Mouse (Mus musculus) spleen, postnatal 14 days (tissue): ENCODE data around the gene Gm11444.

Source experiments
- DNase-seq, 2 experiments: peaks; one replicate each; pipeline ENCODE4 v3.0.0; 2021 to 2022; ENCODE audit warnings: low spot score in 2 of 2

Gm11444 gene

DNA sequence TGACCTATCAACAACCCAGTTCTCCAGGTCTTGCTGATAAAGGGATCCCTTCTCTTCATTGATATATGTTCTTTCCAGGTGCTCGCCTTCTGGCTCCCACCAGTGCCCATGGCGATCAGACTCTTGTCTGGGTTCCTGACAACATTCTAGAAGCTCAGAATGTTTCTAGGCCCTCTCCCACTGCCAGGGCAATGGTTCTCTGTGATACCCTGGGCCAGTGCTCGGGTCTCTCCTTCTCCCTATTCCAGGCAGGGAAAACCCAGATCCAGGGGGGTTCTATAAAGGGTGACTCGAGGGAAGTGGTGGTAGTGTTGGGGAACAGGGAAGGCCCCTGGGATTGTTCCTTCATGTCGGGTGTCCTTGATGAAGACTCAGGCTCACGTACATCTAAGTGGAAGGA lies at the start of gene Gm11444:
TSS of gene Gm11444 (minus strand) at position 101 of the 400 bp plus-strand sequence.
- no peak for DNase-seq

DNA sequence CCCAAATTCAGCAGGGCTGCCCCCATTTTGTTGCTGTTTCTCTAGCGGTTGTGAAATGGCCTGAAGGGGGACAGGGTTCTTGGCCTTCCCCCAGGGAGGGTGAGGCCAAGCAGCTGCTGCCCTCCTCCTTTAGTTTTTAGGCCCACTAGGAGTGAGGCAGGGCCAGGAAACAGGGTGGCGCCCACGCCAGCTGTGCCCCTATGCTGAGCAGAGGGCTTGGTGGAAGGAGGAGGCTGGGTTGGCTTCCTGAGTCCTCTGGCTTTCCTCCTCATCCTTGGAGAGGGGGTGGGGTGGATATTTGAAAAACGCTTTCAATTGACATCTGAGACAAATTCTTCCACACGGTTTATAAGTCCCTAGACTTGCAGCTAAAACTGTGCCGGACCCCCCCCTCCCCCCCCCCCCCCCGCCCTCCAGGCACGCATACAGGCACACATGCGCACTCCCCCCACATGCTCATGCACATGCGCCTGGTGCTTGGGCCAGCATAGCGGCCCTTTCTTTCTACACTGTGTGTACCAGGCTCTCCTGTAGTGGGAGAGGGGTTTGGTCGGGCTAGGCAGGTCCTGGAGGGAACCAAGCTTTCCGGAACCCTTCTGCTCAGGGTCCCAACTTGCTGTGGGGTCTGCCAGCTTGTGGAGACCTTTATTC lies 46.3 kb upstream of the Gm11444 start:
- no peak for DNase-seq

DNA sequence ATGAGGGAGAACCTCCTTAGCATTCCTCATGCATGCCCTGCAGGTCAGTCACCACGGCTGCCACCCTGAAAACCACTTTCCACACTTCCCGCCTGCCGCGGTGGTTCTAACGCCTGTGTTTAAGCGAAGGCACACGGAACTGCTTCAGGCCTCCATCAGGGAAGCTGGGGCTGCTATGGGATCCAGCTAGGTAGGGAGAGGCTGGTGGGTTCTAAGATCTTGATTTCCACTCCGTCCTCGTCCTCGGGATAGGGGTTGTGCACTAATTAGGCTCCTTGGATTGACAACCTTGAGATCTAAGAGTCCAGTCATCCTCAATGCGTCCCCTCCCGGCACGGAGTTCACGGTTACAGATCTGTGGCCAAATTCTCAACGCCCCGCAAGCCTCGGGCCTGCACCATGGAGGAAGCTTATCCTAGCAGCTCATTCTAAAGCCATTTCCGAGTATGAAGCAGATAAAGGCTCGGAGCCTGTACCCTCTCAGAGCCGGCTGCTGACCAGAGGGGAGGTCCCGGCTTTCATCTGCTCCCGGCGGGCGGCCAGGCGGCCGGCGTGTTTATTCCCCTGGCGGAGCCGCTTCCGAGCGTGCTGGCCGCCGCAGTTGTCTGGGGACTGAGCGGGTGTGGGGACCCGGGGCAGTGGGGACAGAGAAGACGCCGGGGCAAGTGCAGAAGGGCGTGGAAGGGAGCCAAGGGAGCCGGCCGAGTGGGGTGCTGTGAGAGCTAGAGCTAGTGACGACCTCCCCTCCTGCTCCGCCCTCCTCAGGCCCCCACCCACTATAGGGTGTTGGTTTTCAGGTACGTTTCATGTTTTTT lies 44.8 kb upstream of the Gm11444 start:
- DNase-seq, result no peak

DNA sequence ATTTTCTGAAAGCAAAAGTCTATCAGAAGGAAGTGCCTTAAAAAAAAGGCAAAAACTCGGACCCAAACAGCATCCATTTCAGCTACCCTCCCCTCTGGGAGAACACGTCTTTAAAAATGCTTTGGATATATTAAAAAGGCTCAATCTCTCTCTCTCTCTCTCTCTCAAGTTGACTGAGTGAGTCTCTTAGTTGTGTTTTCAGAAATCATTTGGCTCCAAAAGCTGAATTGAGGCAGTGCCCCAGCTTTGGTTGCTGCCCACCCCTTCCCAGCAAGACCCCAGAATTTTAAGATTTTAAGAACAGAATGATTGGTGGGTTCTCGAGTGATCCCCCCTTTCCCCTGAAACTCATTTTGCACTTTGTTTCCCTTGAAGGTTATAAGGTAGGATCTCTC lies 44.0 kb upstream of the Gm11444 start:
- no peak for DNase-seq

DNA sequence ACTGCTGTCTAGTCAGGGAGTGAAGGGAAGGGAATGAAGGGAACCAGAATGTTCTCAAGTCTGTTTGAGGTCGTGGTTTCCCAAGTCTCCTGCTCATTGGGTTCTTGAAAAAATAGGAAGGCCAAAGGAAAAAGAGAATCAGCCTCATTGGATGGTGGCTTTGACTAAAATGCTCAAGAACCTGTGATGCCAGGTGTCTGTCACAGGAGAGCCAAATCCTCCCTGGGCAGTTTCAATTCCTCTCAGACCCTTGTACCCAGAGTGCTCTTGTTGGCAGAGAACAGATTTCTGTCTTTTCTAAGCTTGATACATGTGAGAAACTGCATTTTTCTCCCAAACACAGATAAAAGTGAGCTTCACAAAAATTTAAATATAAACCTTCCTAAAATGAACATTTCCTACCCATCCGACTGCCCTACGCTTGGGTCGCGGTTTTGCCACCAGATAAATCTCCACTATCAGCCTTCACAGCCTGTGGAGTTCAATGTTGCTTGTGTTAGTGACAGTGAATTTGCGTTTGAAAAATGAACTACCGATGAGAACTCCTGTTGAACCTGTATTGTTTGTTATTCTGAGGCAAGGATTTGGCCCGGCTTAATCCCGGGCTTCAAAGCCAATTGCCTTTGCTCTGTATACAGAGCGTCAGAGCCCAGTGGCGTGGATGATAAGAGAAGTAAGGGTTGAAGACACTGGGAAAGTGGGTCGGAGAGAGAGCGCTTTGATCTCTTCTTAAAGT lies 43.4 kb upstream of the Gm11444 start:
- no peak for DNase-seq

DNA sequence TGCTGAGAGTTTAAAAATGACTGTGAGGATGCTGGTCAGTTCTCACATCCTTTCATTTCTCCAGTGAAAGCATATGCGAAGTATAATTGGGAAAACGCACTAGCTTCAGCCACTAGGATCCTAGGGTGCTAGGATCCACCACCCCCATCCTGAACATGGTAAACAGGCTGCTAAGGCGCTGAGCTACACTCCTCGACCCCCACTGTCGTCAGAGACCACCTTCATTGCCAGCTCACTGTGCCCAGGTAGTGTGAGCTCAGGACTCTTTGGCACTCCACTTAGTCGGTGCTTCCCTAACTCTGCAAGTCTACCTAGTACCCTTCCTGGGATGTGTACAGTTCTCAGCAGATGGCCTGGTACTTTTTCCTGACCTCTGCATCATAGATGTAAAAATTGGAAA lies 42.6 kb upstream of the Gm11444 start:
- no peak for DNase-seq

DNA sequence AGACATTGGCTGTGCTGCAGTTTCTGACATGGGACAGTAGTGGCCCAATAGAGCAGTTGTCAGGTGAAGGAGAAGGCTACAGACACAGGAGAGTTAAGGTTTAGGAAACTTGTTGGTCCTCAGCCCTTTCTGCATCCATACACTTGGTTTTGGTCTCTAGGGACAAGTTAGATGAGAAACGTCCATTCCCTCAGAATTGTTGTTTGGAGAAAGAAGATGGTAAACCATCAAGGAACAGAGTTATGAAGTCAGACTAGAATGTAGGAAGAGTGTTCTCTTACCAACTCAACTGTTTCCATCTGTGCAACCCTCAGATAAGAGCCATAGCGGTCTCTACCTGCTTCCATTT lies 41.5 kb upstream of the Gm11444 start:
- DNase-seq, result no peak

DNA sequence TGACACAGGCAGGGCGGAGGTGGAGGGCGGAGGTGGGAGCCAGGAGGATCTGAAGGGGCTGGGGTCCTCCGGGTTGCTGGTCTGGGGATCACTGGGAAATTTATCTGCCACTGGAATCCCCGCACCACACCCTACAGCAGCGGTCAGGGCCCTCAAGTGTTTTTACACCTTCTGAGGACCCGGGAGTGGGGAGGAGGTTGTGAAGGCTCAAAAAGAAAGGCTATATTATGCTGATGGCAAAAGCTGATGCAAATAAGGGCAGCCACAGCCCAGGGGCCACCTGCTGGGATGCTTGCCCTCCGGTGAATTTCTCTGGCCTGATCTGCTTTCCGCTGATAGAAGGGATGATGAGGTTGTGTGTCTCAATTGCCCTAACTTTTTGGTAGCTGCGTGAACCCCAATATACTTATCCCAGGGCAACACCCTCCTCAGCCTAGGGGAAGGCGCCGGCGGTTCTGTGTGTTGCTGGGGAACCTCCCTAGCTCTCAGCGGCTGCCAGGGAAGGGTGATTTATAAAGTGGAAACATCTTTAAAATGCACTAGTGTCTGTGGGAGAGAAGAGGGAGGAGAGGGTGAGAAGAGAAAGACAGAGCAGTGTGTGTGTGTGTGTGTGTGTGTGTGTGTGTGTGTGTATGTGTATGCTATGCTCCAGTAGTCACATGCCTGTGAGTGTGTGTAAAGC lies 41.0 kb upstream of the Gm11444 start:
- DNase-seq, result no peak

DNA sequence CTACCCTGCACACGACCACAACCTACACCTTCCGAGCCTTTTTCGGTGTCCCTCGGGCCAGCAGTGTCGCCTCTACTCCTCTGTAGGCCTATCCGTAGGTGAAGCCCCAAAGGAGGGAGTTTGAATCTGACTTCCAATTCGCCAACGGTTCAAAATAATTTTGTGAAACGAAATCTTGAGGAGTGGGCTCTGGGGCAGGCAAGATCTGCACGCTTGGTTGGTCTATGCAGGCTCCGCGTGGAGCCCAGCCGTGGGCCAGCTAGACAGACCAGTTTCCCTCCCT lies 40.4 kb upstream of the Gm11444 start:
- DNase-seq, result no peak

DNA sequence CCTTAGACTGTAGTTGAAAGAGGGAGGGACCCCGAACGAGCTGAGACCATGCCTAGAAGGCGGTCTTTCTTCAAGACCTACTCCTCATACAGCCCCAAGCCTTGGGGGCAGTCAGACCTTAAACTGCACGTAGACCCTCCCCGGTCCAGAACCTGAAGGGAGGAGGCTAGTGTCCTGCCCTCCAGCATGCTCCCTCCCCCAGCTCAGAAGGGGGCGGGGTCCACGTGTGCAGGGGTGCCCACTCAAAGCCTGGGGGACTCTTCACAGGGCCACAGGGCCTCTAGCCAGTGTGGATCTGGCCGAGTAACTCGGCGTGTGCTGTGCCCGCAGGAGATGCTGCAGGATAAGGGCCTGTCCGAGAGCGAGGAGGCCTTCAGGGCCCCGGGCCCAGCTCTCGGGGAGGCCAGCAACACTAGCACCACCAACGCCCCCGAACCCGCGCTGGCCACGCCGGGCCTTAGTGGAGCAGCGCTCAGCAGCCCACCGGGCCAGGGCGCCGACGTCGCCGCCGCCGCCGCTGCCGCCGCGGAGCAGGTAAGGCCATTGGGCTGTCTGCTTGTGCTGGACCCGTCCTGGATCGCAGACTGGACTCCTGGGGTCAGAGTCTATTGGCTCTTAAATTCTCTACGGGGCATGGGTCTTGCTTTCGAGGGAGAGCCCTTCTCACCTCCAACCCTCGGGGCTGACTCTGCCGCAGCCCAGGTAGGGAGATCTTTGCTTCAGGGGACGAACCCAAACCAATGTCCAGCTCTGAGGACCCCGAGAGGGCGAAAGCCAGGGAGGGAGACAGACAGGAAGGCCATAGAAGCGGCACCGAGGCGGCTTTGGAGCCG lies 39.8 kb upstream of the Gm11444 start:
- no peak for DNase-seq

DNA sequence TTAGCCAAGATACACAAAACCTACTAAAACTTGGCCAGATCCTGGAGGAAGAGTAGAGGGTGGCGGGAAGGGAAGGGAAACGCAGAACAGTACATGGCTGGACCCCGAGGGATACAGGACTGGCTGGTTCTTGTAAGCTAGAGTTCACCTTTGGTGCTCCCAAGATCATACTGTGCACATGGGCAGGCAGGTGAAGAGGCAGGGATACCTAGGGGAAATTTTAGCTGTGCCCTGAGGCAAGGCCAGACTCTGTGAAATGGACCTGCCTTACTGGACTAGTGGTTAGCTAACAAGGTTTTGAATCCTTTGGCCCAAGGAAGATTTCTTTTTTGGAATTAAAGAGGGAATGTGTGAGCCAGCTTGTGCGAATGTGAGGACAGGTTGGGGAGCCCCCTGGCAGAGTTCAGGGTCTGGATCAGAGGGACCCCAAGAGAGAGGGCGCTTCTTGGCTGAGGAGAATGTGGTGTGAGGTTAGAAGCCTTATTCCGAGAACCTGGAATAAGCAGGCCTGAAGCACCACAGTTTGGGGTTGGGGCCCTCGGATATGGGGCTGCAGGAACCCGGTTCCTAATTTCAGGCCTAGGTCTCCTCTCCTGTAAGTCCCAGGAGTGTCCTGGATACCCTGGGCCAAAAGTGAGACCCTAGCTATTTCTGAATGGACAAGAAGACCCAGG lies 39.1 kb upstream of the Gm11444 start:
- DNase-seq, result no peak

DNA sequence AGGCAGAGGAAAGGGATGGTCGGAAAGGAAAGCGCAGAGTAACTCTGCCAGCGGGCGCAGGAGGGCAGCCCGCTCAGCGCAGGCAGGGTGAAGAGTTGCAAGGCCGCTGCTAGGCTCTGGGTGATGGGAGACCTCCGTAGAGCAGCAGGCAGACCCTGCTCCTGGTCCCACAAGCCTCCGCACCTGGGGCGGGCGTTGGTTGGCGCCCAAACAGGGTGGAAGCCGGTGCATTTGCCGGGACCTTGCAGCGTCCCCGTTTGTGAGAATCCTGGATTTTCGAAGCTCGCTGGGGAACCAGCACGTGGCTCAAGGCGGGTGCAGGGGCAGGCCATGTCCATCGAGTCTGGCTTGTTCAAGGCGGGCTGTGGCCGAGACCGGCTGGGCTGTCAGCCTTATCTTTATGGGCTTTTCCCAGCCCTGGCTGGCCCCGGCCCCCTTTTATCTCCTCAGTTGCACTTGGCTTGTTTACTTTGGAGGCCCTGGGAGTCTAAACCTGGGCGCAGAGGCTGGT lies 38.4 kb upstream of the Gm11444 start:
- no peak for DNase-seq

DNA sequence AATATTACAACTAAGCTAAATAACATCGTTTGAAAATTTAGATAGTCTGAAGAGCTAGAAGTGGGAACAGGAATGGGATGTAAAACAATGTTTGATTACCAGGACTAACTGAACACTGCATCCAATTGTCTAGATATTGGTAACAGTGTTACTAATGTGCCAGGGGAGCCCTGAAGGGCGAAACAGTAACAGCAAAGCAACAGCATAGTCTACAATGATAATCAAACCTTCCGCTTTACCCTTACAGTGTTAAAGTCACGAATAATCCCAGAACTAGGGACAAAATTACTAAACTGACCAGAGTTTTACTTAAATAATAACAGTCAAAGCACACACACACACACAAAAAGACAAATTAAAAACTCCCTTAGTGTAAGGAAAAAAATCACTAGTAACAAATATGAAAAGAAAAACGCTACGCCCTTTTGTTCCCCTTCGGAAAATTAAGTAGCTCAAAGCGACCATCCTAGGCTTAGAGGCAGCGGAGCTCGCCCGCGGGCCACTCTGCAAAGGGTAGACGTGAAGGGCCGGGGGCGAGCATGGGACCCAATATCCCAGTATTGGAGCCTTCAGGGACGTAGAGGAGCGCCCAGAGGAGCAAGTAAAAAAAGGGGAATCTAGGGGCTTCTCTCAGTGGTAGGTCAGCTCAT lies 37.8 kb upstream of the Gm11444 start:
- DNase-seq, result no peak

DNA sequence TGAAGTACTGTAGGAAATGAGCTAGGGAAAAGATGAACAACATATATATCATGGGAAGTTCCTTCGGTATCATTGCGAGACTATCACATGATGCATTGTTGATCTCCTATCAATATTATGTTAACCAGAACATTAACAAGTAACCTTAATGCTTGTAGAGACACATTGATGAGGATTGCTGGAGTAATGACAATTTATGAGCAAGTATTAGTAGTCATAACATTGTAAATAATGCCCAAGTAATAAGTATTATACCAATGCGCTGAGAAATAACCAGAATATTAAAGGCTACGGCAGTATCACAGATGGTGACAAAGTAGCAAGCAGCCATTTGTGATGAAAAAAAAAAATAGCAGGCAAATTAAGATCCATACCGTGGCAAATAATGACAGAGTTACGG lies 37.1 kb upstream of the Gm11444 start:
- DNase-seq, result no peak

DNA sequence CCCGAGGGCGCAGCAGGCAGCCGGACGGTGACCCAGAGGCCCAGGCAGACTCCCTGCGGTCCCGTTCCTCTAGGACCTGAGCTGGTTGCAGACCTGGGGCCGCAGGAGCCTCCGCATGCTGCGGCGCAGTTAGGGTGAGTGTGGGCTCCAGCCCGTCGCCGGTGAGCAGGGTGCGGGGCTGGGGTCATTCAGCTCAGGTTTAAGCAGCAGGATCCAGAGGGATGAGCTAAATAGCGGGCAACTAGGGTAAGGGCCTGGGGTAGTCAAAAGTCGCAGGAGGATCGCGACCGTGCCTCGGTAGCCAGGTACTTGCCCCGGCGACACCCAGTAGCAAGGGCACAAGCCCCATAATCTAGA lies 36.3 kb upstream of the Gm11444 start:
- DNase-seq, result no peak

DNA sequence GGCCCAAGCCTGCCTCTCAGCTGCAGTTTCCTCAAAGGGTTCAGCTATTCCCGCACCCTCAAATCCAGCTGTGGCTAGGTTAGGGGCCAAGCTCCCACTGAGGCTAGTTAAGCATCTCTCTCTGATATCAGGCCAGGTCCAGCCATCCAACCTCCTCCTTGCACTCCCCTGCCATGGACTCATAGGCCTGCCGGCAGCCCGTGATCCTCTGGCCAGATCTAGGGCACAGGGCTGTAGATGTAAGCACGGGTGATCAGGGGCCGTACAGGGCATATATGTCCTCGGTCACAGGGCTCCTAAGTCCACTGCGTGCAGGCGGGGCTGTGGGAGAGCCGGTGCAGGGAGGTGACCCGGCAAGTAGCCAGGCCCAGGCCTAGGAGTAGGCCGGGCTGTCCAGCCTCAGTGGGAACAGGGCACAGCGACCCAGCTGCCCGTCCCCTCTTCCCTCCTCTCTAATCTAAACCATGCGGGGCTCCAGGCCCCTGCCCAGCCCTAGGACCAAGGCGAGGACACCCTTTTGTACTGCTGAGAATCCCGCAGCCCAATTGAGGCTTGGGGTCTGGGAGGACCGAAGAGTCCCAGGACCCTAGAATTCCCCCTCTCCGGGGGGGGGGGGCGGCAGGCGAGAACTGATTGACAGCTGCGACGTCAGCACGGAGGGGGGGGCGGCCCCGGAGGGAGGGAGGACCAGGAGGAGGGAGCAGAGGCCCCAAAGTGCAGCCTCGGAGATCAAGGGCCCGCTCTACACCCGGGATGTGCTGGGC lies 35.7 kb upstream of the Gm11444 start, which contains the start of gene Tbx4:
TSS of gene Tbx4 (plus strand) at position 758 of the 764 bp plus-strand sequence.
- DNase-seq, result no peak

DNA sequence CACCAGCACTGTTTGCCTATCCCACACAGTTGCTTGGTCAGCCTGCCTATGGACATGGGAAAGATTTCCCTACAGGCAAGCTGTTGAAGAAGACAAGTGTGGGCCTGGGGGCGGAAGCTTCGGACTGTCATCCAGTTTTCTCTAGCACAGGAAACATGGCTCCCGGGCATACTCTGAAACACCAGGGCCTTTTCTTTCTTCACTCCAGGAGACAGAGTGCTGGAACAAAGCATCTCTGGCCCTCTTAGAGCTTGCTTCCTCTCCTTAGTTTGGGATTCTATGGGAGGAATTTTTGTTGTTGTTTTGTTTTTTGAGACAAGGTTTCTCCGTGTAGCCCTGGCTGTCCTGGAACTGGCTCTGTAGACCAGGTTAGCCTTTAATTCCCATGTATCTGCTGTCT lies 34.4 kb upstream of the Gm11444 start:
- no peak for DNase-seq

DNA sequence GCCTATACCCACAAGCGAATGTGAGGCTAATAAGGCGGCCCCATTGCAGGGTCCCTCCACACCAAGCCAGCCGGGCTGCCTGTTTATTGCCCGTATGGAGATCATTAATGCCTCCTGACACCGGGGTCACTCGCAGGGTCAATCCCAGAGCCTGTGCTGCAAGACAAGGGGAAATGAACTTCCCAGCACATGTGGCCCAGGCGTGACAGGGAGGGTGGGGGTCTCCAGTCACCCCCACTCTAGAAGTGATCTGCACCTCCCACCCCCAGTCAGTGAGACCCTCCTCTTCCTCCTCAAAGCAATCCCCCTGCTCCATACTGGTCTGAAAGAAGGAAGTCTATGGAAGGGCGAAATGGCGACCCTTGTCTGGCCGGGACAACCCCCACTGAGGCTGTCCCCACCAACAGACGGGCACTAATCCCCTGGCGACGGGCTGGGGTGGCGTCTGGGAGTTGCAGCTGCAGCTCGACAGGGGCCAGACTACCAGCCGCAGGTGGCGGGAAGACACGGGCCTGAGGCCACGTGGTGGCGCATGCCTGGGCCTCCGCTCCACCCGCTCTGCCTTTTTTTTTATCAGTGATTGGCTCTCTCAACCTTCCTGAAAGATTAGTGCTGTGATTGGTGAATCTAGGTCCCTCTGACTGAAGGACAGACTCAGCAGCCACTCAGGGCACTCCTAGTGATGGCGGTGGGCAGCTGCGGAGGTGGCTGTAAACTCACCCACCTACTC lies 26.1 kb upstream of the Gm11444 start:
- no peak for DNase-seq

DNA sequence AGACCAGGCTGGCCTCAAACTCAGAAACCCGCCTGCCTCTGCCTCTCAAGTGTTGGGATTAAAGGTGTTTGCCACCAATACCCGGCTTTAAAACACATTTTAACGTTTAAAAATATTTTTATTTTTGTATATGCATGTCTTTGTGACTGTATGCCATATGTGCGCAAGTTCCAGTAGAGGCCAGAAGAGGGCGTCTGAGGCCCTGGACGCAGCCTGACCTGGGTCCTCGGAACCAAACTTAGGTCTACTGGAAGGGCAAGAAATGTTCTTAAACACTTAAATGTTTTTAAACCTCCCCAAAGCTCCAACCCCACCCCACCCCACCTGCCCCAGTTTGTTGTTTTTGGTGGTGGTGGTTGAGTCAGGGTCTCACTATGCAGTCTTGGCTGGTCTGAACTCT lies 14.2 kb upstream of the Gm11444 start:
- DNase-seq, result no peak
